Mouse (Mus musculus): Measurements from ENCODE around the gene Mrc1. TPM values are rescaled to one million over a fixed set of nuclear protein-coding genes. Genes with fewer than 3 reads are reported as not detected.
A peak's percentile ranks its signal among the peaks of the same experiment; 100 is the strongest.

Mrc1 gene
- polyA plus RNA-seq, 1 experiment from 2014 or later: 6.7 TPM

DNA sequence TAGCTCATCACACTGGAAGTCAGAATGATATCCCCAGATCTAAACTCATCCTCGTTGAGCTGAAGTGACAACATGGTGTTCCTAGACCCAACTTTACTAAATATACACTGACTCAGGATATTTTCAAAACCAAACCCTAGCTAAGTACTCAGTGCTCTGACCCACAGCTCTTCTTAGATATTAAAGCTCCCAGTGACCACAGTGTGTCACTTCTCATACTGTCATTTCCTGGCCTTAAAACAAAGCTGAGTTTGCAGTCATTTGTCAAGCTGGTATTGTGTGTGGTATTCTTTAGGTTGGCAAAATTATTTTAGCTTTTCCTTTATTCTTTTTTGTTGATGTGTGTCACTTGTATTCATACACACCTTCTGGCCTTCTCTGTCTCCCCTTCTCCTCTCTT lies 18.5 kb upstream of the Mrc1 start:
- WGBS: 83% methylated on average over 1 of the region's 1 CpGs
- Histone ChIP-seq H3K9ac (ENCODE audit: low read length) (no peak overlapping the region), H3K9me3 (ENCODE audit: control insufficient read depth, low read length) (no peaks in the 10 kb centered on the region), H3K27me3 (ENCODE audit: control insufficient read depth, insufficient read depth, low read depth, low read length) (no peaks in the 10 kb centered on the region), H3K4me2 (ENCODE audit: low read depth, low read length) (no peak overlapping the region), H3K4me3 (ENCODE audit: low read length) (no peak overlapping the region), H3K4me1 (replicated peaks; ENCODE audit: control insufficient read depth, insufficient read depth, low read length) (no peaks in the 10 kb centered on the region), H3K27ac (ENCODE audit: low read length) (no peak overlapping the region), H3K36me3 (ENCODE audit: control insufficient read depth, insufficient read depth, low read length) (no peaks in the 10 kb centered on the region)
- ATAC-seq (ENCODE audit: low read depth): no peak

GRCm38 (mm10) chr2:14211606-14212005 lies 17.6 kb upstream of the Mrc1 start:
- Histone ChIP-seq H3K4me2 (ENCODE audit: low read depth, low read length) (no peak overlapping the region), H3K4me3 (ENCODE audit: low read length) (no peak overlapping the region), H3K27me3 (ENCODE audit: control insufficient read depth, insufficient read depth, low read depth, low read length) (no peaks in the 10 kb centered on the region), H3K4me1 (replicated peaks; ENCODE audit: control insufficient read depth, insufficient read depth, low read length) (no peaks in the 10 kb centered on the region), H3K9me3 (ENCODE audit: control insufficient read depth, low read length) (no peaks in the 10 kb centered on the region), H3K9ac (ENCODE audit: low read length) (no peak overlapping the region), H3K27ac (ENCODE audit: low read length) (no peak overlapping the region), H3K36me3 (ENCODE audit: control insufficient read depth, insufficient read depth, low read length) (no peaks in the 10 kb centered on the region)
- no peak; the same call in 1 of the 2 replicates for ATAC-seq (ENCODE audit: low read depth)

GRCm38 (mm10) chr2:14214764-14215163 lies 14.4 kb upstream of the Mrc1 start:
- H3K27me3 ChIP-seq (ENCODE audit: control insufficient read depth, insufficient read depth, low read depth, low read length): no peaks in the 10 kb centered on the region
- H3K27ac ChIP-seq (ENCODE audit: low read length): no peak overlapping the region
- no peaks in the 10 kb centered on the region for H3K4me1 ChIP-seq (replicated peaks; ENCODE audit: control insufficient read depth, insufficient read depth, low read length)
- no peak for ATAC-seq (ENCODE audit: low read depth)
- no peak overlapping the region for H3K4me3 ChIP-seq (ENCODE audit: low read length)
- no peaks in the 10 kb centered on the region for H3K9me3 ChIP-seq (ENCODE audit: control insufficient read depth, low read length)
- no peaks in the 10 kb centered on the region for H3K36me3 ChIP-seq (ENCODE audit: control insufficient read depth, insufficient read depth, low read length)
- H3K9ac ChIP-seq (ENCODE audit: low read length): no peak overlapping the region
- no peak overlapping the region for H3K4me2 ChIP-seq (ENCODE audit: low read depth, low read length)
- WGBS: 54% methylated on average over 3 of the region's 3 CpGs

GRCm38 (mm10) chr2:14216653-14217052 lies 12.5 kb upstream of the Mrc1 start:
- Histone ChIP-seq H3K4me1 (replicated peaks; ENCODE audit: control insufficient read depth, insufficient read depth, low read length) (no peaks in the 10 kb centered on the region), H3K27me3 (ENCODE audit: control insufficient read depth, insufficient read depth, low read depth, low read length) (no peaks in the 10 kb centered on the region), H3K9ac (ENCODE audit: low read length) (no peak overlapping the region), H3K27ac (ENCODE audit: low read length) (no peak overlapping the region), H3K36me3 (ENCODE audit: control insufficient read depth, insufficient read depth, low read length) (no peaks in the 10 kb centered on the region), H3K9me3 (ENCODE audit: control insufficient read depth, low read length) (no peaks in the 10 kb centered on the region), H3K4me2 (ENCODE audit: low read depth, low read length) (no peak overlapping the region), H3K4me3 (ENCODE audit: low read length) (no peak overlapping the region)
- ATAC-seq (ENCODE audit: low read depth): no peak
- WGBS: 51% methylated on average over 3 of the region's 3 CpGs

GRCm38 (mm10) chr2:14218126-14218525 lies 11.1 kb upstream of the Mrc1 start:
- 74% methylated on average over 6 of the region's 6 CpGs for WGBS
- H3K4me3 ChIP-seq (ENCODE audit: low read length): no peak overlapping the region
- H3K9me3 ChIP-seq (ENCODE audit: control insufficient read depth, low read length): no peaks in the 10 kb centered on the region
- H3K27me3 ChIP-seq (ENCODE audit: control insufficient read depth, insufficient read depth, low read depth, low read length): no peaks in the 10 kb centered on the region
- H3K27ac ChIP-seq (ENCODE audit: low read length): no peak overlapping the region
- no peak for ATAC-seq (ENCODE audit: low read depth)
- H3K9ac ChIP-seq (ENCODE audit: low read length): no peak overlapping the region
- no peaks in the 10 kb centered on the region for H3K36me3 ChIP-seq (ENCODE audit: control insufficient read depth, insufficient read depth, low read length)
- no peaks in the 10 kb centered on the region for H3K4me1 ChIP-seq (replicated peaks; ENCODE audit: control insufficient read depth, insufficient read depth, low read length)
- H3K4me2 ChIP-seq (ENCODE audit: low read depth, low read length): no peak overlapping the region

DNA sequence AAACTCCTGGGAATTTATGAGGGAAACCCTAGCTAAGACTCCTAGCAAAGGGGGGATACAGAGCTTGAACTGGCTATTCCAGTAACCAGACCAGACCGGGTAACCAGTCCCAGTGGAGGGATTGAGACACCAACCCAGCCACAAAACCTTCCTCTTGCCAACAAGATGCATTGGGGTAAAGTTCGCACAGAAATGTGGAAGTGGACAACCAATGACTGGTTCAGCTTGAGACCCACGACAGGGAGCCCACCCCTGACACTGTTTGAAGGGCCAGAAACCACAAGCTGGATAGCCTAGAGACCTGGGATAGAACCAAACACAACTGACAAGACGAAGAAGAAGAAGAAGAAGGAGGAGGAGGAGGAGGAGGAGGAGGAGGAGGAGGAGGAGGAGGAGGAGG lies 4.8 kb upstream of the Mrc1 start:
- Histone ChIP-seq H3K4me2 (ENCODE audit: low read depth, low read length) (no peak overlapping the region), H3K9ac (ENCODE audit: low read length) (no peak overlapping the region), H3K4me1 (replicated peaks; ENCODE audit: control insufficient read depth, insufficient read depth, low read length) (no peaks in the 10 kb centered on the region), H3K36me3 (ENCODE audit: control insufficient read depth, insufficient read depth, low read length) (no peaks in the 10 kb centered on the region), H3K4me3 (ENCODE audit: low read length) (no peak overlapping the region), H3K27ac (ENCODE audit: low read length) (no peak overlapping the region), H3K9me3 (ENCODE audit: control insufficient read depth, low read length) (no peaks in the 10 kb centered on the region), H3K27me3 (ENCODE audit: control insufficient read depth, insufficient read depth, low read depth, low read length) (no peaks in the 10 kb centered on the region)
- WGBS: 78% methylated on average over 3 of the region's 4 CpGs
- no peak for ATAC-seq (ENCODE audit: low read depth)

- H3K9me3 ChIP-seq (ENCODE audit: control insufficient read depth, low read length): no peaks in the 10 kb centered on the region
- 44% methylated on average over 6 of the region's 6 CpGs for WGBS
- peak overlapping the region; percentile 22; the same call in 1 of the 2 replicates for H3K27ac ChIP-seq (ENCODE audit: low read length)
- H3K9ac ChIP-seq (ENCODE audit: low read length): no peak overlapping the region
- H3K4me3 ChIP-seq (ENCODE audit: low read length): no peak overlapping the region
- H3K4me2 ChIP-seq (ENCODE audit: low read depth, low read length): no peak overlapping the region
- no peaks in the 10 kb centered on the region for H3K36me3 ChIP-seq (ENCODE audit: control insufficient read depth, insufficient read depth, low read length)
- H3K27me3 ChIP-seq (ENCODE audit: control insufficient read depth, insufficient read depth, low read depth, low read length): no peaks in the 10 kb centered on the region
- no peak for ATAC-seq (ENCODE audit: low read depth)
- H3K4me1 ChIP-seq (replicated peaks; ENCODE audit: control insufficient read depth, insufficient read depth, low read length): no peaks in the 10 kb centered on the region
These were observed 697 bp upstream of the Mrc1 start for GRCm38 (mm10) chr2:14228495-14228894.

DNA sequence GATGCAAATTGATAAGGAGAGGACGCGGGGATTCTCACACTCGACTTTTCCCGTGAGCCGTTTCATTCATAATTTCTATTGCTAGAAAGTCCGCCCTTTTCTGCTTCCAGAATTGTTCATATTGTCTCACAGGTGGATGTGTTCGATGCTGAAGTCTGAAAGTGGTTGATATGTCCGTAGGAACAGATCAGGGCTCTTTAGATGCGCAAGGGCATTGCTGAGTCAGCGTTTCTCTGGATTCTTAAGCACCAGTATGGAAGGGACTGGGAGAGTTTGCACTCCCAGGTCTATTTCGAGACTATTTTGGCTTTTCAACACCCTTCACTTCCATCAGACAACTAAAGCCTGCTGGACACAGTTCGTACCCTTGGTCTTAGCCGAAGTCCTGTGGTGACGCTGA lies 787 bp downstream of the Mrc1 start:
- ATAC-seq (ENCODE audit: low read depth): no peak
- Histone ChIP-seq H3K4me1 (replicated peaks; ENCODE audit: control insufficient read depth, insufficient read depth, low read length) (no peaks in the 10 kb centered on the region), H3K4me2 (ENCODE audit: low read depth, low read length) (no peak overlapping the region), H3K9me3 (ENCODE audit: control insufficient read depth, low read length) (no peaks in the 10 kb centered on the region), H3K36me3 (ENCODE audit: control insufficient read depth, insufficient read depth, low read length) (no peaks in the 10 kb centered on the region), H3K4me3 (ENCODE audit: low read length) (no peak overlapping the region), H3K27ac (ENCODE audit: low read length) (no peak overlapping the region), H3K9ac (ENCODE audit: low read length) (no peak overlapping the region), H3K27me3 (ENCODE audit: control insufficient read depth, insufficient read depth, low read depth, low read length) (no peaks in the 10 kb centered on the region)
- 88% methylated on average over 14 of the region's 14 CpGs for WGBS

DNA sequence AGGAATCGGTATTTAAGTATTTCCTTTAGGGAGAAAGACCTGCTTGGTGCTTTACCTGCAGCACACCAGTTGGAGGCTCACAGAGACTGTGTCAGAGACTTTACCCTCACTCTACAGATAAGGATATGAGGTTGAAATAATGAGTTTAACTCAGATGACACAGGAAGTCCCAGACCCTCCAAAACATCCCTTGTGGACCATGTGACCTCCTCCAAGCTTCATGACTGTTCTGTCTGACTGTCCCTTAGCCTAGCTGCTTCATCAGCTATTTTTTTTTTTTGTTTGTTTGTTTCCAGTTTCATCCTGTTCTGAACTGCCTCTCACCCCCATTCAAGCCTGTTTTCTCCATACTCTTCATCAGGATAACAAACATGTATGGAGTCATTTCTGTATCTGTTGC lies 3.7 kb downstream of the Mrc1 start:
- WGBS: 72% methylated on average over 1 of the region's 1 CpGs
- Histone ChIP-seq H3K4me3 (ENCODE audit: low read length) (no peak overlapping the region), H3K4me1 (replicated peaks; ENCODE audit: control insufficient read depth, insufficient read depth, low read length) (peaks cover 3% of the 10 kb centered on the region; the same call in 1 of the 2 replicates), H3K27ac (ENCODE audit: low read length) (no peak overlapping the region), H3K9ac (ENCODE audit: low read length) (no peak overlapping the region), H3K36me3 (ENCODE audit: control insufficient read depth, insufficient read depth, low read length) (no peaks in the 10 kb centered on the region), H3K9me3 (ENCODE audit: control insufficient read depth, low read length) (no peaks in the 10 kb centered on the region), H3K27me3 (ENCODE audit: control insufficient read depth, insufficient read depth, low read depth, low read length) (no peaks in the 10 kb centered on the region), H3K4me2 (ENCODE audit: low read depth, low read length) (no peak overlapping the region)
- ATAC-seq (ENCODE audit: low read depth): no peak

DNA sequence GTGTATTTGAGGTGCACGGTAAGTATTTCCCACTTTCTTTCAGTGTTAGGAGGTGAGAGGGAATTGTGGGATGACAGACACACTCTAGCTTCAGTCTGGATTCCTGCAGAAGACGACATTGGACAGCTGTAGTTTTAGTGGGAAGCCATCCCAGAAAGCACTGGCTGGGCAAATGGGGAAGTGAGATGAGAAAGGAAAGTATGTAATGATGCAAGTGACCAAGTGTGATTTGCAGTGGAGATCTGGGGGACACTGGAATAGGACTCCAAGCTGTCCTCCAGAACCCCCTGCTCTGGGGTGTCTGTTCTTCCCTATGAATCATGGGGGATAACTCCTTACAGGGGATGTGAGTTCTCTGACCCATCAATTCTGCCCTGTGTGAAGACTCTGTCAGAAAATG lies 4.8 kb downstream of the Mrc1 start:
- H3K4me1 ChIP-seq (replicated peaks; ENCODE audit: control insufficient read depth, insufficient read depth, low read length): peaks cover 7% of the 10 kb centered on the region; the same call in 1 of the 2 replicates
- WGBS: 46% methylated on average over 2 of the region's 2 CpGs

More for the DNA sequence above, 4.8 kb downstream of the Mrc1 start:
- Histone ChIP-seq H3K27ac (ENCODE audit: low read length) (no peak overlapping the region), H3K4me3 (ENCODE audit: low read length) (no peak overlapping the region), H3K4me2 (ENCODE audit: low read depth, low read length) (no peak overlapping the region), H3K9me3 (ENCODE audit: control insufficient read depth, low read length) (no peaks in the 10 kb centered on the region), H3K27me3 (ENCODE audit: control insufficient read depth, insufficient read depth, low read depth, low read length) (no peaks in the 10 kb centered on the region), H3K9ac (ENCODE audit: low read length) (no peak overlapping the region), H3K36me3 (ENCODE audit: control insufficient read depth, insufficient read depth, low read length) (no peaks in the 10 kb centered on the region)
- ATAC-seq (ENCODE audit: low read depth): no peak

Measured in lung, embryonic 16.5 days (tissue).